Mouse (Mus musculus): ENCODE data around the gene Fgf3.

DNA sequence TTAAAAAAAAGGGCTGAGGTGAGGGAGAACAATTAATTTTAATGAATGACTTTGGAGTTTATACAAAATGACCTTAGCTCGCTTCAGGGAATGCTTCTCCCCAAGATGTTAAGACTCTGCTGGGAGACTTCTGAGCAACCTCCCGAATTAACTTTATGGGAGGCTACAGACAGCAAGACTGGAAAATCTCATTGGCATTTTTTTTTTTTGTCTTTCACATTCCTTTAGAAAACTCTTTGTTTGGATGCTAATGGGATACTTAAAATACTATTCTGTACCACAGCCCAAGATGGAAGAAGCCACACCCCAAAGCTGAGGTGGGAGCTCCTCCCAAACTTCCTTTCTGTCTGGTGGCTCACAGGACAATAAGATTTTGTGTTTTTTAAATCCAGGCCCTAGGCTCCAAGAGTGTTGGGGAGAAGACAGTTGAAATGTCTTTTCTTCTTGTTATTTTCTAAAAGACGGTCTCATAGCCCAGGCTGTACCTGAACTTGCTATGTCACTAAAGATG, 26.3 kb downstream of the Fgf3 start:
- no peak for TF ChIP-seq CTCF (conservative IDR thresholded peaks at IDR 0.05; ENCODE audit: insufficient read depth, insufficient read length, low read depth, low read length)
- TF ChIP-seq POLR2A (IDR thresholded peaks at IDR 0.05; ENCODE audit: low read depth, low read length) = no peak

Measured in kidney, adult 2 months (tissue).